Mouse (Mus musculus): ENCODE data around the gene Lamtor3. TPM values are rescaled to one million over a fixed set of nuclear protein-coding genes. Genes with fewer than 3 reads are reported as not detected.
A peak's percentile ranks its signal among the peaks of the same experiment; 100 is the strongest.

The Lamtor3 gene
- polyA plus RNA-seq (2016; fragmentation: Nextera tagmentation; extraction: Ambion mirVana) = 94.0 and 98.3 TPM in 2 replicates

DNA sequence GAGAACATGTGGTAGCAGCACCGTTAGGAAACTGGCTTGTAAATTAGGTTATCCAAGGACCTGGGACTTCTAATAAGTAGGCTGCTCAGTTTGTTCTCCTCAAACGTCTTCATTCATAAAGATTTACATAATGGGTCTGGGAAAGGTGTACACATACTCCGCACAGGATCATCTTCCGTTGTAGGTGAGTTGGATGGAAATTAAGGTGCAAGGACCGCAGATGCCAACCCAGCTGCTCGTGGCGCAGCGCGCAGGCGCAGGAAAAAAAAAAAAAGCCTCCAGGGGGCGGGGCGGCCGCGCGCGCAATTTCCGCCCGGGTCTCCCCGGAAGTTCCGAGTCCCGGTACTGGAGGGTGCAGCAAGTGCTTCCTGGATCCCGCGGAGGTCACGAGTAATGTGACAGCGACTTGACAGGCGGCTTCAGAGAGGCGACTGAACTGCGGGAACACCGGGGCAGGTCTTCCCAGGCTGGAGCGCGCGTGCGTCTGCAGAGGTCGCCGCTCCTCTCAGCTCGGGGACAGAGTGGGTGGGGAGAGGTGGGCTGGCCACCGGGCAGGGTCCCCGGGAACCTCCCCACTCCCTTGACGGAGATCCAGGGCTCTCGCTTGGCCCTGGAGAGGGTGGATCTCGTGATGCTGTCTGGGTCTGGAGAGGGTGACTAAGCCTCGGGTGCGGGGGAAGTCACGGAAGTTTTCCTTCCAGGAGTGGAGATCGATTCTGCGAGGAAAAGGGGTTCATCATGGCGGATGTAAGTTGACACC, at the start of gene Lamtor3:
Gene Lamtor3 (plus strand): TSS at position 335 of the 760 bp plus-strand sequence.
- Histone ChIP-seq H3K36me3 (peaks cover 15% of the 10 kb centered on the region; the same call in 1 of the 2 replicates), H3K4me3 (replicated peaks) (peak within 1 kb of the TSS; percentile 88), H3K27ac (peak within 1 kb of the TSS; percentile 82), H3K4me2 (peak within 1 kb of the TSS; percentile 63), H3K4me1 (replicated peaks) (peaks cover 18% of the 10 kb centered on the region), H3K9ac (replicated peaks) (peak within 1 kb of the TSS; percentile 75), H3K27me3 (no peaks in the 10 kb centered on the region), H3K9me3 (no peaks in the 10 kb centered on the region)
- WGBS = under 1% methylated on average over 47 of the region's 47 CpGs
- ATAC-seq (ENCODE audit: insufficient number of reproducible peaks, insufficient read depth, low FRiP score, low TSS enrichment, low read depth) = peak; percentile 87

DNA sequence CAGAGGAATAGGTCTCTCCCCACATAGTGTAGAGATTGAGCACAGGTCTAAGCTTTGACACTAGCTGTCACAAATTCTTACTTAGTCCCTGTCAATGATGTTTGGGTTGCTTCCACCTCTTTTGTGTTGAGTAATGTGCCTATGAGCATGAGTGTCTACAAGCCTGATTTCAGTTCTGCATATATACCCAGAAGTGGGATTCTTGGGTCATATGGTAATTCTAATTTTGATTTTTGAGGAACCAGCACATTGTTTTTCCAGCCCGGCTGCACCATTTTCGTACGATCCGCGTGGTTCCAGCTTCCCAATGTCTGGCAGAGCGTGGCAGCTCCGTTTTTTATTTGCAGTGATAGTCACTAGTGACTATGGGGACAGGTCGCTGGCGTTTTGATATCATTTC, 48.9 kb upstream of the Lamtor3 start:
- H3K27ac ChIP-seq = no peak overlapping the region
- H3K27me3 ChIP-seq = no peaks in the 10 kb centered on the region
- H3K4me2 ChIP-seq = no peak overlapping the region; the same call in 1 of the 2 replicates
- 94% methylated on average over 9 of the region's 9 CpGs for WGBS
- H3K4me1 ChIP-seq (replicated peaks) = peaks cover 14% of the 10 kb centered on the region
- H3K4me3 ChIP-seq (replicated peaks) = no peak overlapping the region
- H3K36me3 ChIP-seq = peaks cover 13% of the 10 kb centered on the region; the same call in 1 of the 2 replicates
- H3K9ac ChIP-seq (replicated peaks) = no peak overlapping the region
- no peak for ATAC-seq (ENCODE audit: insufficient number of reproducible peaks, insufficient read depth, low FRiP score, low TSS enrichment, low read depth)
- H3K9me3 ChIP-seq = no peaks in the 10 kb centered on the region

DNA sequence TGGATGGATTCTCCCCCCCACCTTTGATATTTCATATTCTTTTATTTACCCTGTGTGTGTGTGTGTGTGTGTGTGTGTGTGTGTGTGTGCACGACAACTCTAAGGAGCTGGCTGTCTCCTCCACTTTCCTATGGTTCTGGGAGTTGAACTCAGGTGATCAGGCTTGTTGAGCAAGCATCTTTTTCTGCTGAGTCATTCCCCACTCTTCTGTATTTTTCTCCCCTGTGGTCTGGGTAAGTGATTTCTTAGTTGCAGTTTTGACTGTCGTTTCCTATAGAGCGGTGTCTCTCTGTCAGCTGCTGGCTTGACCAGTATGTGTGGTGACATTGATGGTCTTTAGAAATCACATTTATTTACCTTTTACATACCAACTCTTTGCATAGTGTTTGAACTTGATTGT, 39.0 kb upstream of the Lamtor3 start:
- H3K4me1 ChIP-seq (replicated peaks) = no peaks in the 10 kb centered on the region
- ATAC-seq (ENCODE audit: insufficient number of reproducible peaks, insufficient read depth, low FRiP score, low TSS enrichment, low read depth) = no peak
- H3K36me3 ChIP-seq = peaks cover 7% of the 10 kb centered on the region; the same call in 1 of the 2 replicates
- no peaks in the 10 kb centered on the region for H3K9me3 ChIP-seq
- H3K9ac ChIP-seq (replicated peaks) = no peak overlapping the region
- no peaks in the 10 kb centered on the region for H3K27me3 ChIP-seq
- 81% methylated on average over 3 of the region's 3 CpGs for WGBS
- H3K27ac ChIP-seq = no peak overlapping the region
- H3K4me2 ChIP-seq = no peak overlapping the region
- no peak overlapping the region for H3K4me3 ChIP-seq (replicated peaks)

DNA sequence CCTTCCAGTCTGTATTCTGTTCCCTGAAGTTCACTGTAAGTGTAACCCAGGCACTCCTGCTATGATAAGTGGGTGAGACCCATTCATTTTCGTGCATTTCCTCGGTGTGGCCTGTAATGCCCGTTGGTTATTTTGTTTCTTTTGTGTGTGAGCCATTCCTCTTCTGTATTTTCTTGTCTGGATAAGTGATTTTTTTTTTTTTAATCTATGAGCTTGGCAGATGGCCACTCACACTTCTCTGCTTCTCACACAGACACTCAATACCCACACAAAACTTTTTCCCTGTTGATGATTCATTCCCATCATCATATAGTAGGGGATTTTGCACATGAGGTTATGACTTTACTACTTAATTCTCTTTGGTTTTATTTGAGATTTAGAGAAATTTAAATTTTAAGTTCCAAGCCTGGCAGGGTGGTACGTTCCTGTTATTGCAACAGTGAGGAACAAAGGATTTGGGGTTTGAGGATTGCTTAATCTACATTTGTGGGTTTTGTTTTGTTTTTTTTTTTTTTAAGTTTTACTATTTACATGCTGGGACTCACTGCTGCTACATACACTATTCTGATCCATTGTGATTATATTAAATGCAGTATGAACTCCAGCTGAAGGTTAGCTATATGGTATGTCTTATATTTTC, 38.1 kb upstream of the Lamtor3 start:
- no peak overlapping the region for H3K9ac ChIP-seq (replicated peaks)
- H3K9me3 ChIP-seq = no peaks in the 10 kb centered on the region
- H3K36me3 ChIP-seq = peaks cover 10% of the 10 kb centered on the region; the same call in 1 of the 2 replicates
- H3K4me2 ChIP-seq = no peak overlapping the region
- no peak overlapping the region for H3K27ac ChIP-seq
- 91% methylated on average over 4 of the region's 4 CpGs for WGBS
- no peak overlapping the region for H3K4me3 ChIP-seq (replicated peaks)
- no peaks in the 10 kb centered on the region for H3K27me3 ChIP-seq
- no peaks in the 10 kb centered on the region for H3K4me1 ChIP-seq (replicated peaks)
- no peak for ATAC-seq (ENCODE audit: insufficient number of reproducible peaks, insufficient read depth, low FRiP score, low TSS enrichment, low read depth)

DNA sequence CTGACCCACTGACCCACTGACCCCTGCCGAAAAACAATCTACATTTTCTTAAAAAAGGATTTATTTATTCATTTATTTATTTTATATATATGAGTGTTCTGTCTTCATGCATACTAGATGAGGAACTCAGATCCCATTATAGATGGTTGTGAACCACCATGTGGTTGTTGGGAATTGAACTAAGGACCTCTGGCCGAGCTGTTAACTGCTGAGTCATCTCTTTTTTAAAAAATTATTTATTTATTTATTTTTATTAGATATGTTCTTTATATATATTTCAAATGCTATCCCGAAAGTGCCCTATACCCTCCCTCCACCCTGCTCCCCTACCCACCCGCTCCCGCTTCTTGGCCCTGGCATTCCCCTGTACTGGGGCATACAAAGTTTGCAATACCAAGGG, 37.2 kb upstream of the Lamtor3 start:
- peaks cover 10% of the 10 kb centered on the region; the same call in 1 of the 2 replicates for H3K36me3 ChIP-seq
- no peak for ATAC-seq (ENCODE audit: insufficient number of reproducible peaks, insufficient read depth, low FRiP score, low TSS enrichment, low read depth)
- 95% methylated on average over 5 of the region's 5 CpGs for WGBS

DNA sequence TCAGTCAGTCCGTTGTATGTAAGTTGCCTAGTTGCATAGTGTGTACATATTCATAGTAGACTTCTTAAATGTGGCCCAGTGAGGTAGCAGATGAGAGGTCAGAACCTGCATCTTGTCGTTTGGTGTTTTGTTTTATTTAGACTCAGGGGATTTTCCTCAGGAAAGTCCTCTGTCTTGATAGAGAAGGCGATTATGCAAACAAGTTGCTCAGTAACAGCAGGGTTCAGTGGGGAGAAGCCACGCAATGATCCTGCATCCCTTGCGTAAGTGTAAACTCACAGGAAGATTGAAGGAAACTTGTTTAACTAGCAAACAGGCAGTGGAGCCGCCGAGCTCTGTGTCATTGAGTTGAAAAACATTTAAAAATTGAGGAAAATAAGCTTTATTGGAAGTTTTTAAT, 30.3 kb upstream of the Lamtor3 start:
- Histone ChIP-seq H3K4me1 (replicated peaks) (no peaks in the 10 kb centered on the region), H3K27ac (no peak overlapping the region), H3K27me3 (no peaks in the 10 kb centered on the region), H3K4me2 (no peak overlapping the region), H3K9ac (replicated peaks) (no peak overlapping the region), H3K36me3 (peaks cover 38% of the 10 kb centered on the region), H3K9me3 (no peaks in the 10 kb centered on the region), H3K4me3 (replicated peaks) (no peak overlapping the region)
- ATAC-seq (ENCODE audit: insufficient number of reproducible peaks, insufficient read depth, low FRiP score, low TSS enrichment, low read depth) = no peak
- 82% methylated on average over 7 of the region's 7 CpGs for WGBS

More for the DNA sequence above, 37.2 kb upstream of the Lamtor3 start:
- no peak overlapping the region for H3K4me2 ChIP-seq
- H3K4me1 ChIP-seq (replicated peaks) = no peaks in the 10 kb centered on the region
- H3K27ac ChIP-seq = no peak overlapping the region
- H3K9me3 ChIP-seq = no peaks in the 10 kb centered on the region
- no peaks in the 10 kb centered on the region for H3K27me3 ChIP-seq
- H3K4me3 ChIP-seq (replicated peaks) = no peak overlapping the region
- no peak overlapping the region for H3K9ac ChIP-seq (replicated peaks)

DNA sequence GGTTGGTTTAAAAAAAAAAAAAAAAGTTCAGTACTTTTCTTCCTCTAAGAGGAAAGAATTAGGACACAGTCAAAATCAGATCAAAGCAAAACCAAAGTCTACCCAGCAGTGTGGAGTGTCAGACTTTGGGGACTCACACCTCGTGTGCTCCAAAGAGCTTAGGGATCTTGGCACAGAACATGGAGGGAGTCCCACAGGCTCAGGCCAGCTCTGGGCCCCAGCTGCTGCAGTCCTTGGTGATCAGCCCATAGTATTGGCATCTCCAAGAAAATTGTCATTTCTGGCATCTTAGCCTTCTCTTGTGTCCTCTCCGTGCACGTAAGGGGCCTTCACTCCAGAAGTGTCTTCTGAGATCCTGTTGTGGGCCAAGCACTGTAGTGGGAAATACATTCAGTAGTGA, 27.2 kb upstream of the Lamtor3 start:
- WGBS = 78% methylated on average over 3 of the region's 3 CpGs
- no peak overlapping the region for H3K4me2 ChIP-seq
- H3K9me3 ChIP-seq = peaks cover 3% of the 10 kb centered on the region; the same call in 1 of the 2 replicates
- H3K27me3 ChIP-seq = no peaks in the 10 kb centered on the region
- ATAC-seq (ENCODE audit: insufficient number of reproducible peaks, insufficient read depth, low FRiP score, low TSS enrichment, low read depth) = no peak
- H3K27ac ChIP-seq = no peak overlapping the region
- no peak overlapping the region for H3K9ac ChIP-seq (replicated peaks)
- peaks cover 56% of the 10 kb centered on the region for H3K36me3 ChIP-seq
- H3K4me1 ChIP-seq (replicated peaks) = no peaks in the 10 kb centered on the region
- no peak overlapping the region for H3K4me3 ChIP-seq (replicated peaks)

DNA sequence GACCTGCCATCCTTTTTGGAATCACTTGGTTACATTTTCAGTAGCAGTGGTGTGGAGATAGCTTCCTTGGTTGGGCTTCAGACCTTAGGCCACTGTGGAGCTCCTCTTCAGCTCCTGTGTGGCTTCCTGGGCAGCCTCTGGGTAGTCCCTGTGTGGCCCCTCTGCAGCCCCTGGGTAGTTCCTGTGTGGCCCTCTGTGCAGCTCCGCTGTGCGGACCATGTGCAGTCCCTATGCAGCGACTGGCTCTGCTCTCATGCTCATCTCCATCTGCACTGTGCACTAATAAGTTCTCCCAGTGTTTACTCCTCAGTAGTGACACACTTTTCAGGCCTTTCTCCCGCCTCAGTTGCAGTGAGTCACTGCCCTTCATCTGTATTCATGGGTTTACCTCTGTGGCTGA, 26.2 kb upstream of the Lamtor3 start:
- 89% methylated on average over 4 of the region's 4 CpGs for WGBS
- Histone ChIP-seq H3K9ac (replicated peaks) (no peak overlapping the region), H3K4me3 (replicated peaks) (no peak overlapping the region), H3K4me1 (replicated peaks) (no peaks in the 10 kb centered on the region), H3K27ac (no peak overlapping the region), H3K9me3 (peaks cover 3% of the 10 kb centered on the region; the same call in 1 of the 2 replicates), H3K4me2 (no peak overlapping the region), H3K27me3 (no peaks in the 10 kb centered on the region), H3K36me3 (peaks cover 60% of the 10 kb centered on the region)
- no peak for ATAC-seq (ENCODE audit: insufficient number of reproducible peaks, insufficient read depth, low FRiP score, low TSS enrichment, low read depth)

DNA sequence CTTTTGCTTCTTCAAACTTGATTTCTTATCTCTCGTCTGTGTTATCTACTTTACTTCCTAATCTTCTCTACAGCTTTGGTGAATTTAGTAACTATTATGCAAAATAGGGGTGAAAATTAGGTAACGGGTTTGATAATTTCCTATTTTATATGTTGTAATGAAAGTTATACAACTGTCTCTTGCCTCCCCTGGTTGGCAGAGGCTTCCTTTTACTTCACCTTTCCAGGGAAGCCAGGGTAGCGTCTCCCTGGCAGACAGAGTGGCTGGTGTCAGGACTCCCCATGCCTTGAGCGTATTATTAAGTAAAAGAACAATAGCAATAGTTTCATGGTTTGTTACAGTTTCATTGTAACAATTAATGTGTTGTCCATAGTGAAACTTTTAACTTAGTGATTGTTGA, 24.5 kb upstream of the Lamtor3 start:
- H3K9ac ChIP-seq (replicated peaks) = no peak overlapping the region
- 92% methylated on average over 4 of the region's 4 CpGs for WGBS
- H3K27me3 ChIP-seq = no peaks in the 10 kb centered on the region
- no peak for ATAC-seq (ENCODE audit: insufficient number of reproducible peaks, insufficient read depth, low FRiP score, low TSS enrichment, low read depth)
- H3K4me1 ChIP-seq (replicated peaks) = no peaks in the 10 kb centered on the region
- H3K27ac ChIP-seq = no peak overlapping the region
- H3K4me3 ChIP-seq (replicated peaks) = no peak overlapping the region
- H3K36me3 ChIP-seq = peaks cover 68% of the 10 kb centered on the region
- peaks cover 3% of the 10 kb centered on the region; the same call in 1 of the 2 replicates for H3K9me3 ChIP-seq
- no peak overlapping the region for H3K4me2 ChIP-seq

DNA sequence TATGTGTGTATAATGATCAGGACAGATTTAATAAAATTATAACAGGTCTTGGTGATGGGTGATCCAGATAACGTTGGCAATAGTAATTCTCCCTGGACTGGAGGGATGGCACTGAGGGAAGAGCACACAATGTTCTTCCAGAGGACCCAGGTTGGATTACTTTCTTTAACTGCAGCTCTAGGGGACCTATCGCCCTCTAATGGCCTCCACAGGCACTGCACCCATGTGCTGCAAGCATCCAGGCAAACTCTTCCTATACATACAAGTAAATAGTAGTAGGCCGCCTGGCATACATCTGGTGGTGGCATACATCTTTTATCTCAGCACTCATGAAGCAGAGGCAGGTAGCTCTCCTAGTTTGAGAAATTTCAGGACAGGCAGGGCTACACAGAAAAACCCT, 23.1 kb upstream of the Lamtor3 start:
- H3K9ac ChIP-seq (replicated peaks) = no peak overlapping the region
- H3K27me3 ChIP-seq = no peaks in the 10 kb centered on the region
- H3K27ac ChIP-seq = no peak overlapping the region
- H3K36me3 ChIP-seq = peaks cover 54% of the 10 kb centered on the region
- no peak overlapping the region for H3K4me2 ChIP-seq
- peaks cover 3% of the 10 kb centered on the region; the same call in 1 of the 2 replicates for H3K9me3 ChIP-seq
- no peaks in the 10 kb centered on the region for H3K4me1 ChIP-seq (replicated peaks)
- 90% methylated on average over 3 of the region's 3 CpGs for WGBS
- no peak for ATAC-seq (ENCODE audit: insufficient number of reproducible peaks, insufficient read depth, low FRiP score, low TSS enrichment, low read depth)
- no peak overlapping the region for H3K4me3 ChIP-seq (replicated peaks)

DNA sequence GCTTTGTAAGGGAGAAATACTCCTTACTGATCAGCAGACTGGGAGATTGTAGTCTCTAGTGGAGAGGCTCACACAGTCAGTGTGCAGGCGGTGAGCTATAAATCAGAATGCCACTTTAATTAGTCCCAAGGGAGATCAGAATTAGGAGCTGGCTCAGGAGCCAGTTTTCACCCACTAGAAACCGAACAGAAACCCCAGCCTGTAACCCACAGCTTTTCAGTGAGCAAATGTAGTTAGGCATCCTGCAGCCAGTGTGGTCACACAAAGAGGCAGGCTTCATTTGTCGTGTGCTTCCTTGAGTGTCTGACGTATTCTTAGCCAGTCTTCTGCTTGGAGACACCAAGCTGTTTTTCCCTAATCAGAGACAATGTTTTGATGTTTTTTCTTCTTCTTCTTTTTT, 21.9 kb upstream of the Lamtor3 start:
- no peak for ATAC-seq (ENCODE audit: insufficient number of reproducible peaks, insufficient read depth, low FRiP score, low TSS enrichment, low read depth)
- Histone ChIP-seq H3K4me3 (replicated peaks) (no peak overlapping the region), H3K9me3 (peaks cover 3% of the 10 kb centered on the region; the same call in 1 of the 2 replicates), H3K27ac (no peak overlapping the region), H3K9ac (replicated peaks) (no peak overlapping the region), H3K36me3 (peaks cover 57% of the 10 kb centered on the region), H3K4me2 (no peak overlapping the region), H3K27me3 (no peaks in the 10 kb centered on the region), H3K4me1 (replicated peaks) (no peaks in the 10 kb centered on the region)
- WGBS = 58% methylated on average over 4 of the region's 4 CpGs

Data from limb, embryonic 12.5 days (tissue).